Mouse (Mus musculus): ENCODE results near the gene Nipsnap1.

DNA sequence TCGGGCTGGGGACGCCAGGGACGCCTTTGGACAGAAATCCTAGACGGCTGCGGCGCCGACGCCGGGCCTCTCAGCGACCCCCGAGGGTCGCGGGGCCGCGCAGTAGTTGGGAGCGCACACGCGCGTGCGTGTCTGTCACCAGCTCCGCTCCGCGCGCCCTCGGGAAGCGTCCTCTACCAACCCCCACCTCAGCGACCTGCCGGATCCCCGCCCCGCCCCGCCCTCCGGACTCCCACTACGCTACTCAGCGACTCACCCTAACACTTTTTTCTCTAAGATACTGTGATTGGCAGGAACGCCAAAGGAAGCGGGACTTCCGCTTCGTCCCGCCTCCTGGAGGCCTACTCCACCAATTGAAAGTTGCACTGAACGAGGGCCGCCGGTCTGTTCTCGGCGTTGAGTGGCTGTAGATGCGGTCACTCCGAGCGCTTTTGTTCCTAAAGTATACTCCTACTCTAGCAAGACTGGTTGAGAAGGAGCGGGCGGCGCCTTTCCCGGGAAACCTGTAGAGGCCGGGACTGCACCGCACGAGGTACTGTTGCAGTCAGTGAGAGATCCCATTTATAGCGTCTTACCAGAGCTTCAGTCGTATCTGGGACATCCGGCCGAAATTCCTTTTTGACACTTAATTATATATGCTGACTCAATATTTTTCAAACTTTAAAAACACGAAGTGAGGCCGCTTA is 24.4 kb upstream of the Nipsnap1 start, which contains the start of gene Nf2:
- TF ChIP-seq CTCF (conservative IDR thresholded peaks at IDR 0.05; ENCODE audit: insufficient read depth, insufficient read length, low read depth, low read length) (no peak), POLR2A (IDR thresholded peaks at IDR 0.05; ENCODE audit: low read depth, low read length) (peak; percentile 58)
